Mouse (Mus musculus): ENCODE measurements around the gene Tmem108.
A peak's percentile ranks its signal among the peaks of the same experiment; 100 is the strongest.

Gene Tmem108

DNA sequence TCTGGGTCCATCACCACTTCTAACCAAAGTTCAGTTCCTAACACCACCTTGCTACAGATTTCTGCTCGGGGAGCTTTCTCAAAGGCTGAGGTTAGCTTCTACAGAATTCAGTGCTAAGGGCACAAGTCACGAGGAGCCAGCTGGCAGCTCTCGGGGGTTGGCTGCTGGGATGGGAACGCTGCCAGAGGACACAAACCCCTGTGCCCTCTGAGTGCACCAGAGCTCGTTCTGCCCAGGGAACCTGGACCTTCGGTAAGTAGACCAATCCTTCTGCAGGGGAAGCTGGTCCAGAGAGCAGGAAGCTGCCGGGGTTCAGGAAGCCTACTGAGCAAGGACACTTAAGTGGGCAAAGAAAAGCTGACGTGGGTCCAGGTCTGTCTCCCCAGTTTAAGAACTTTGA, 40.6 kb downstream of the Tmem108 start:
- DNase-seq (ENCODE audit: low read depth in 2 of 2, low spot score in 2 of 2) = no peak

DNA sequence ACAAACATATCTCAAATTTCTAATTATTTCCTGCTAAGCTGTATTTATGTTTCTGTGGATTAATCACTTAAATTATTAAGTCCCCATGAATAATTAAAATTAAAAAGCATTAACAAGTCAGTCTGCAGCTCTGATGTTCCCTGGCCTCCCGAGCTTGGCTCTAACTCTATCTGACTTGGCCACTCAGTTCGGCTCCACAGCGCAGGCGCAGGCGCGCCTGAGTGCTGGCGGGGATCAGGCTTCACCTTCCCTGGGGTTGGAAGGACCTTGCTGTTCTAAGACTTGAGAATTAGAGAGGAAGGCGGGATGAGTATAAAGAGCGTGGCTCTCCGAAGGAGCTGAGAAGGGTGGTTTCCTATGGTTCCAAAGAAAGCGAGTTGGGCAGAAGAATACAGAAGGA, 41.6 kb downstream of the Tmem108 start:
- DNase-seq (ENCODE audit: low read depth in 2 of 2, low spot score in 2 of 2) = no peak

DNA sequence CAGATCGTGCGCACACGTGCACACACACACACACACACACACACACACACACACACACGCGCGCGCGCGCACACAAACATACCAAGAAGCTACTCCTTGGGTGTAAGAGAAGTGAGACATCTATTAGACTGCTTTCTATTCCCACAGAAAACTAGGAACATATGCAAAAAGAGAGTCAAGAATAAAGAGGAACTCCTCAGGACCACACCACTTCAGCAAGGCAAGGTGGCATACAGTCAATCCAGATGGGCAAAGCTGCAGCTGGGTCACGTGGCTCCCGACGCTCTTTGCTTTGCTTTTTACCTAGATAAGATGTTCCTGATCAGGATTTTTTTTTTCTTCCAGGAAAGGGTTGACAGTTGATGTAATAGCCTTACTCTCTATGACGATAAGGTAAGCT, 45.6 kb downstream of the Tmem108 start:
- no peak for DNase-seq (ENCODE audit: low read depth in 2 of 2, low spot score in 2 of 2)

DNA sequence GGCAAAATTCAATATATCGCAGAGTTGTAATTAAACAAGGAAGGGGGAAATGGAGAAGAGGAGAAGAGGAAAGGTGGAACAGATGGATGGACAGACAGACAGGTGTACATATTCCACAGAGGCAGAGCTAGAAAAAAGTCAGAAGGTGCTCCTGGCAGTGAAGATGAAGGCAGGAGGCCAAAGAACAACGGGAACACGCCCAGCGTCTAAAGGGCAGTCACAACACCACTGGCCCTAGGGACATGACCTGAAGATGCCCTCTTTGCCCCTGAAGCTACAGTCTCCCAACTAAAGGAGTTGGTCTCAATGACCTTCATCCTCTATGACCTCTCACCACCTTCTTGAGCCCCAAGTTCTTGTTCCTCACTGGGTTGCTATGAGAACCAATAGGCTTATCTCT, 46.3 kb downstream of the Tmem108 start:
- no peak for DNase-seq (ENCODE audit: low read depth in 2 of 2, low spot score in 2 of 2)

DNA sequence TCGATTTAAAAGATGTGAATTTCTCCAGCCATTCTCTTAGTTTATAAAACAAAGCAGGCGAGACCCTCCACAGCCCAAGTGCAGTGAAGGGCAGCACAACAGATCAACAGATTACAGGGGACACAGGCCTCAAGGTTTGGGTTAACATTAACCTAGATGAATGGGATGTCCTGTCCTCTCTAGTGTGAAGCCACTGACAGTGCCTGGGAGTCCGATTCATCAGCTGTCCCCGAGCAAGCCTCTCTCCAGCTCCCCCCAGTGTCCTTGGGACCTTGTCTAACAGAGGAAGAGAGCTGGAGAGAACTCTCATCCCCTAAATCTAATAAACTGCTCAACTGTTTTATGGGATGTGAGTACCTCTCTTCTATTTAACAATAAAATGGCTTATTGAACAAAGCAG, 48.4 kb downstream of the Tmem108 start:
- DNase-seq (ENCODE audit: low read depth in 2 of 2, low spot score in 2 of 2) = no peak

DNA sequence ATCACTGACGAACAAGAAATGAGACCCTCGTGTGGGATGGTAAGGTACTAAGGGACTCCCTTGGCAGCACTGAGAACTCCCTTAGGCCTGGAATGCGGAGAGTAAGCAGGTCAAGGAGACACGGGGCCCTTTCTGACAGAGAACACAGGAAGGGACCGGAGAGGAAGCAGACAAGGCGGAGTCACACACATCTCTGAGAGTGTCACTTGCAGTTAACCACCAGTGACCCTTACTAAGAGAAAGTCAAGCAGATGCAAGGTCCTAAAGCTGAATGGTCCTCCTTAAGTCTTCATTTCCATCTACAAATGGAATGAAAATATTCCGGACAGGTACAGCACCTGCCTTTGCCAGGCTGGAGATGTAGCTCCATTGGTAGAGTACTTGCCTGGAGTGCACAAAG, 48.9 kb downstream of the Tmem108 start:
- DNase-seq (ENCODE audit: low read depth in 2 of 2, low spot score in 2 of 2) = no peak

DNA sequence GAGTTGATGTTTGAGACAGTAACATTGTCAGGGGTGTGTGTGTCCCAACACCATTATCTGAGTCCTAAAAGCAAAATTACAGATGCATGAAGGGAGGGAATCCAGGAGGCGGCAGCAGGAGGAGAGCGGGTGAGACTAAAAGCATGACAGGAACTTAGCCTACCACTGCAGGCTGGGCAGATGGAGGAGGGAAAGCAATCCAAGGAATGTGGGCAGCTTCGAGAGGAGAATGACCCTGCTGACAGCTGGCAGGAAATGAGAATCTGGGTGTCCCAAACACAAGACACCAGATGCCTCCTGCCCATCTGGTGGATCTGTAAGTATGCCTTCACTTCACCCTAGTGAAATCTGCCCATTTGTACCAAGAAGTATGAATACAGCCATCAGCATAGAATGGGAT, 51.9 kb downstream of the Tmem108 start:
- DNase-seq (ENCODE audit: low read depth in 2 of 2, low spot score in 2 of 2) = no peak

DNA sequence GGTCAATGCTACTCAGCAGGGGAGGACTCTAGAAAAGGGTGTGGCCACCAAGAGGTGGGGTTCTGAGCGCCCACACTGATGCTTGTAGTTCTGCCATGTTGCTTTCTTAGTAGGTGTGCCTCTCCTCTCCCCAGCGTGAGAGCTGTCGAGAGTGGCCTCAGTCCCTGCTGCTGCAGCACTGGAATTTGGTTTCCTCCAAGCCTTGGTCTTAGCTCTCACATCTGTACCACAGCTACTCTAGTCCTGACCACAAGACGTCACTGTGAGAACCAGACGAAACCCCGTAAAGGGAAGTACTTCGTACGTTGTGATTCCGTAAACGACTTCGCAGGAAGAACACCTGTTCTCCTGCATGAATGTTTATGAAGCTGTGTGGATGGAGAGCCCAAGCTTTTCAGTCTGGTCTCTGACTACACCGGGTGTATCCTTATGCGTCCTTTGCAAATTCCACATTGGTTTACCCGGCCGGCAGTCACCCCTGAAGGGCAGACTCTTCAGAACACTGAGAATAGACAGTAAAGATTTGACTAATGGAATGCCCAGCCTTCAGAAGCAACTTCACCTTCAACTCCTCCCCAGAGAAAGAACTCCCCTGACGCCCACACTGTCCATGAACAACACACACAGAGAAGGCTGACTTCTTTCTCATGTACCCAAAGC, 53.0 kb downstream of the Tmem108 start:
- DNase-seq (ENCODE audit: low read depth in 2 of 2, low spot score in 2 of 2) = peak; percentile 16 to 37

DNA sequence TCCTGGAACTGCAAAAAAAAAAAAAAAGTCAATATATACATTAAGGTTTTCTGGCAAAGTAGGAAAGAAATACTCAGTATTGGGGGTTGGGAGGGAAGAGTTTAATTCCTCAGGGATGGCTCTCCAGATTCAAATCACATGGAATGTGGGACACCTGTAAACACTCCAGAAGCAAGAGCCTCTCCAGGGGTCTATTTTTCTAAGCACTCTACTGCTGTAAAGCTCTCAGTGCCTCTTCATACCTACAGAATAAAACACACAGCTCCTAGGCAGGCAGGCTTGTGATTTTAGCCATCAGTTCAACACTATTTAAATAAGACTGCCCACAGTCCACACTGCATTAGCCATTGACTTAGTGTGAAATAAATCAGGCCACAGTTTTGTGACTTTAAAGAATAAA, 53.8 kb downstream of the Tmem108 start:
- DNase-seq (ENCODE audit: low read depth in 2 of 2, low spot score in 2 of 2) = no peak

DNA sequence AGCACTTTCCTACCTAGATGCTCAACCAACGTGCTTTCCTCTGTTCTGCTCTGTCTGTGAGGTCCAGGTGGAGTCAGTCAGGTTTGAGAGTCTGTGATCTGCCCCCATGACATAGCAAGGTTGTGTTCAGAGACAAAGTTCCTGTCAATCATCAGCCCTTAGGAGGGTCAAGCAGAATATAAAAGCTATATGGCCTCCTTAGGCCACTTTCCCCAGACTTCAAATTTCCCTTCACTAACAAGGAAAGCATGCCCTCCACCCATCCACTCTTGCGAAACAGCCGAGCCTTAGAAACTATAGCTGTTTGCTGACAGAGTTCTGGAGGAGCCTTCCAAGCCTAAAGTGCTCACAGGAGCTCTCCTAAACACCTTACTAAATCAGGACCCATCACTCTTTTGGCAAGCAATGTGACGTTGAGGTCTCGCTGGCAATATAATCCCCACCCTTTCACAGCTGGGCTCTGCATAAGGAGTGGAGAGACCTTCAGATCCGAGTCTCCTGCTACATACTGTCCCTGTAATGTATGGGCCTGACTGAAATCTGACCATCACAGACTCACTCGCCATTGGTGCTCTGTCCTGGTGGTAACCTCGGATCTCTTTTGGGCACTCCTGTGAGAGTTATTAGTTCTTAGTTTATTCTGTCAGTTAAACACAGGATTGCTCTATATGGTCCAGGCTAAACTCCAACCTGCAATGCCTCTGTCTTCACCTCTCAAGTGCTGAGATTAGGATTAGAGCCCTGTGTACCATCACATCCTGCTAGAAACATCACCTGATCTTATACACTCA, 54.4 kb downstream of the Tmem108 start:
- DNase-seq (ENCODE audit: low read depth in 2 of 2, low spot score in 2 of 2) = no peak

DNA sequence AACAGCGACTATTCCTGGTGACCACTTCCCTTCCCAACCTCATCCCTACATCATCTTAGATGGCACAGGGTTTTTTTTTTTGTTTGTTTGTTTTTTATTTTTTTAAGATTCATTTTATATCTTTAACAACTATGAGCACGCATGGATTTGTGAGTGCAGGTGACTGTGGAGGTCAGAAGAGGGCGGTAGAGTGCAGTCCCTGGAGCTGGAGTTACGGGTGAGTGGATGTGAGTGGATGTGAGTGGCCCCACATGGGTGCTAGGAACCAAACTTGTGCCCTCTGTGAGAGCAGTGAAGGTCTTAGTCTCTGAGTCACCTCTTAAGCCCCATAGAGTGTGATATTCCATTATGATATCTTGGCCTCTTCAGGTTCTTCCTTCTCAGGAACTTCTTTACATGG, 55.9 kb downstream of the Tmem108 start:
- DNase-seq (ENCODE audit: low read depth in 2 of 2, low spot score in 2 of 2) = no peak

DNA sequence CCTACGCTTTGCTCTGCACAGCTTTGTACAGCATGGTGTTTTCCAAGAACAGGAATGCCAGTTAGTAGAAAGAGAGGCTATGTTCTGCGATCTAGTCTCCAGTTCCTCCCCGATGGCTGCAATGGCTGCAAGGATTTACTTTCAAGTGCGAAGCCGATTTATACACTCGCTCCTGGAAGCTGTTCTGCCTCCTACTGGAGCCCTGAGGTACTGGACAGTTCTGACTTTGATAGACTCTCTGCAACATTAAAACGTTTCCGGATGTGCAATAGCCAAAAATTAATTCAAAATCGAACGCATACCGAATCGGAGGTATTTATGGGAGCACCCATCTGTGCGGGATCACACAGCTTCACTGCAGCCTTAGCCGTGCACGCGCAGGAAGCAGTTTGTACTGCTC, 58.6 kb downstream of the Tmem108 start:
- no peak for DNase-seq (ENCODE audit: low read depth in 2 of 2, low spot score in 2 of 2)

DNA sequence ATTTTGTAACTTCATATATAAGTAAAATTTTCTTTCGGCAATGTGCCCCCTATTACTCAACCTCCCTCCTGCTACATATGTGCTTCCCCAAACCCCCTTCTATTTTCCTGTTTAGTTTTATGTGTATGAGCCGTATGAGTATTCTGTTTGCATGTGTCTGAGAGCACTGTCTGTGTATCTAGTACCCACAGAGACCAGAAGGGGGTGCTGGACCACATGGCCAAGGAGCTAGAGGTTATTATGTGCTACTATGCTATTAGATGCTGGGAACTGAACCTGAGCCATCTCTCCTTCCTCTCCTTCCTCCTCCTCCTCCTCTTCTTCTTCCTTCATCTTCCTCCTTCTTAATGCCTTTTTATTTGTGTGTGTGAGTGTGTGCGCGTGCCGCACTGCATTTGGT, 59.2 kb downstream of the Tmem108 start:
- no peak for DNase-seq (ENCODE audit: low read depth in 2 of 2, low spot score in 2 of 2)

DNA sequence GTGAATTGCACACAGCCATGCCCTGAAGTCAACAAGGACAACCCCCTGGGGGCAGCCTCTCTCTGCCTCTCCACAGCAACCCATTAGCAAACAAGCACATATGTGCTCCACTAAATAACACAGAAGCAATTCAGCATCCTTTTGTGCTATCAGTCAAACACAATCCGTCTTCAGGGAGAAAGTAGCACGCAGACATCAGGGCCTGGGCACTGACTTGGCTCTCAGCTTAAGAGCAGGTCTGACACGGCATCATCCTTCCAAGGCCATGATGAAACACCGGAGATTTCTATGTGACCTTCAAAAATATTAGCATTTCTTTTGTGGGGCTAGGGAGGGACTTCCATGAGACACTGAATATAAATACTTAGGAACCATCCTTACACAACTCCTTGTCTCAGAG, 60.2 kb downstream of the Tmem108 start:
- no peak for DNase-seq (ENCODE audit: low read depth in 2 of 2, low spot score in 2 of 2)

DNA sequence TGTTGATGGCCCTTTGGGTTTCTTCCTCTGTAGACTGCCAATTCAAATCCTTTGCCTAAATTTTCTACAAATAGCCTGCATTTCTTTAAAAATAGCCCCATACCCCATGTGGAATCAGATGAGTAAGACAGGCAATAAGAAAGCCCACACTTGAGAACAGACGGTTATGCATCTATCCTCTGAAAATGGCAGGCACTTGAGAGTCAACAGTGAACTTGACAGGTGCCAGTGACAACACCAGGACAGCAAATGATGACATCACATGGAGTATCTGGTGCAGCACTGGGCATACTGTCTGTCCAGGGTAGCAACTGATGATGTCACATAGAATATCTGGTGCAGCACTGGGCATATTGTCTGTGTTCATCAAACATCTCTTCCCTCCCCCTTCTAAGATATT, 61.4 kb downstream of the Tmem108 start:
- no peak for DNase-seq (ENCODE audit: low read depth in 2 of 2, low spot score in 2 of 2)

DNA sequence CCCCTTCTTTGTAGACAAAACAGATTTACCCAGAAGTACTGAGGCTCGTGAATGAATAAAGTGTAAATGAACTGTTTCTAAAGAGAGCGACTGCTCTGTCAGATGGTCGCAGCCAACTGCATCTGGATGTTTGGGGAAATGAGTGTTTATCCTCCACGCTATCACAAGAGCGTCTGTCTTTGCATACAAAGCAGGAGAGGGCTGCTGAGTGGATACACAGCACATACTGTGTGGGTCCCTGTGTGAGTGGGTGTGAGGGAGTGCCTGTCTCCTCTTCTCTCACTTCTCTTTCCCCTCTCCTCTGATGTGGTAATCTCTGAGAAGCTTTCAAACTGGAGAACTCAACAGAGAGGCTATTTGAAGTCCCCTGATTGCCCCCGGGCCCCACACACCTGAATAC, 64.7 kb downstream of the Tmem108 start:
- DNase-seq (ENCODE audit: low read depth in 2 of 2, low spot score in 2 of 2) = no peak

DNA sequence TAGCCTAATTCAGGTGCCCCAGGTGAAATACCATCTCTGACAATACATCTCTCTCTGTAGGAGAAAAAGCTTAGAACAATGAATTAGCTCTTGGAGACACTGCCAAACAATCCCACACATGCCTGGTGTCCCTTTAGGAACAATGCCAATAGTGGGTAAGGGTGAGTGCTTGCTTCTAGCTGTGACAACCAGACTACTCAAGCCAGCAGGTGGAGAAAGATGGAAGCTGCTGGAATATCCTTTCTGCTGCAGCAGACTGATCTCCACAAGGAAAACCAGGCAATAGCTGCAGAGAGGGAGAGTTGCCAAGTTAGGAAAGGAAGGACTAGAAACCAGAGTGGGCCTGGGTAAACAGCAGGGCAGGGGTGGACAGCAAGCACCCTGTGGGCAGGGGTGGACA, 67.8 kb downstream of the Tmem108 start:
- DNase-seq (ENCODE audit: low read depth in 2 of 2, low spot score in 2 of 2) = no peak

DNA sequence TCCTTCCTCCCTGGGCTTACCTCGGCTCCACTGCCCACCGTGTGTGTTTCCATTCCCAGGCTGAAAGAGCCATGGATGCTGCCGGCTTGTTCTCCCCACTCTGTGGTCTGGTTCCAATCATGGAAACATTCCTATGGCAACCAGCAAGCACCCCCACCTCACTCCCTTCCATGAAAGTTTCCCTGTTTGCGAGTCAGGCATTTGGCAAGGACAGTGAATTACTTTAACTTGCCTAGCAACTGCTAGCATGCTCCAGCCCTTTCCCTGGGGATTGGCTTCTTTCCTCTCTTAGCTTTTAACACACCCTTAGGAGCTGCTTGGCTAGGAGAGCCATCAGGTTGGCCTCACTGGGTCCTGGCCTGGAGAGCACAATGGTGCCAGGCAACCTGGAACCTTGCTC, 68.9 kb downstream of the Tmem108 start:
- no peak for DNase-seq (ENCODE audit: low read depth in 2 of 2, low spot score in 2 of 2)

DNA sequence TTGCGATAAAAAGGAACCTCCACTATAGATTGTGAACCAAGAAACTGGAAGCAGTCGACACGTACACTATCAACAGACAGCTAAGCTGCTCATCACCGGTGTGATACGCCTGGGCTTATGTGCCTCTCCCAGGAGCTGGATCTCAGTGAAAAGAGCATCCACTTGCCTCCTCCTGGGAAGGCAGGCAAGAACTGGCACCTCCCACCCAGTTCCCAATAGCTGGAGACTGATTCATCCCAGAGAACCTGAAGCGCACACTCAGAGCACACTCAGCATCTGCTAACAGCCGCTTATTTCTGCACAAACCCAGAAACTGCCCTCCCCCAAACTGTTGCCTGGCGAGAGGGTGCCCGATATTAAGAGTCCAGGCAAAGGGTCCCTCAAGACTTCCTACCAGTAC, 69.8 kb downstream of the Tmem108 start:
- no peak for DNase-seq (ENCODE audit: low read depth in 2 of 2, low spot score in 2 of 2)

DNA sequence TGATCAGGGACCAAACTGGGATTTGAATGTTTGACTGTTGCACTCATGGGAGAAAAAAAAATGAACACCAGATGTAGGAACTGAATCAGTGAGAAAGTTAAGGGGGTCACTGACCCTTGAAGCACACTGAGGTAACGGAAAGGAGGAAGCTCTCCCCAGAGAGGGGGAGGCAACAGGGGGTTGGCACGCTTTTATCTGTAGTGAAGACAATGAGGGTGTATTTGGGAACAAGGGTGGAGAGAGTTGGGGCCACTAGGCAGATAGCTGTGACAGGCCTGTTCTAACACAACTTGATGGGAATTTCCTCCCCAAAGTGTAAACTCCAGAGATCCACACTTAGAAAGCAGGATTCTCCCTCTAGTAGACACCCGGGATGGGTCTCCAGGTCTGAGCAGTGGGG, 71.2 kb downstream of the Tmem108 start:
- no peak for DNase-seq (ENCODE audit: low read depth in 2 of 2, low spot score in 2 of 2)

DNA sequence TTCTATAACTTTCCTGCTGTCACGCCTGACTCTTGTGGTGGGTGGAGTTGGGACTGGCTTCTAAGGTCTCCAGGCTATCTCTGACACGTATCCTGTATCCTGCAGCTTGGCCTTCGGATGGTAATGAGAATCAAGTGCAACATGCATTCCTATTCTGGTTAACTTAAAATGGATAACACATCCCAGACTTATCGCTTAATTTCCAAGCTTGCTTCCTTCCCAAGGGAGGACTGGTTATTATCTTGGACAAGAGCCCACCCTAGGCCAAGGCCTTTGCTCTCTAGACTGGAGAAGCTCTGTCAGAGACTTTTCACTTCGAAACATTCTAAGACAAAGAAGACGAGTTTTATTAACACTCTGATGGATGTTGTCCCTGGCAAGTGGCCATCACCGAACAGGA, 71.9 kb downstream of the Tmem108 start:
- no peak for DNase-seq (ENCODE audit: low read depth in 2 of 2, low spot score in 2 of 2)

DNA sequence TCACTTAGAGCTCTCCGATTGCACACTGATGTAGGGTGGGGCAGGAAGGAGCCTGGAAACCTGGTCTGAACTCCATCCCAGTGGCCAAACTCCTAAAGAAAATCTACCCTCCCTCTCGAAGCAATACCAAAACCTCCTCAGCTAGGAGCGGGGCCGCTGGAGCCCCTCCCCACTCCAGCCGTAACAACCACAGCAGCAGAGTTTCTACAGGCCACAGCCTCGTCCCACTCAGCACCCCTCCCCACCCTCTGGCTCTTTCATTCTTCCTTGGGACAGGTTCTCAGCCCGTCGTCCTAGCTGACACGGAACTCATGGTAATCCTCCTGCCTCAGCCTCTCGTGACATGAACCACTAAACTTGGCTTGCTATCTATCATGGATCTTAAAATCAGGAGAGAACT, 72.6 kb downstream of the Tmem108 start:
- no peak for DNase-seq (ENCODE audit: low read depth in 2 of 2, low spot score in 2 of 2)

DNA sequence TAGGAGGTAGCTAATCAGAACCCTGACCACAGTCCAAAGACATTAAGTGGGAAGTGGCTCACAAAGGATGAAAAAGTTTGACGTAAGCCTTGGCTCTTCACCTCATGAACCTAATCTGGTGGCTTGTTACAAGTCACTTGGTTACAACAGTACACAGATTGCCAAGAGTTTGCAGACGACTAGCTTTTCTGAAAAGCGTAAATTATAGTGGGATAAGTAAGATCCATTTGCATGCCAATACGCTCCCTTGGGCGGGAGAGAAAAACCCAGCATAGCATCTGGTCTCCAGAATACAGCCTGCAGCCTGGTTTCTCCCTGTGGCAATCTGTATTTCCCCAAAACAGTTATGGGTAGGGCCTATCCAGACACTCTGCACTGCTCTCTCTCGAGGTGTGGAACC, 74.5 kb downstream of the Tmem108 start:
- no peak for DNase-seq (ENCODE audit: low read depth in 2 of 2, low spot score in 2 of 2)

Data from CD8-positive naive resting alpha-beta T cell, adult 2 months (primary cell).